Mouse (Mus musculus) intestine, postnatal 0 days (tissue): Measurements from ENCODE around the gene Neurod6. TPM values are rescaled to one million over a fixed set of nuclear protein-coding genes. Genes with fewer than 3 reads are reported as not detected.

Source experiments
- ATAC-seq: fragments of 200-750 bp; cut with Nextera tagmentation; 2 replicates; pipeline ENCODE4 v1.8.0; 2017; ENCODE audit warnings: mild to moderate bottlenecking, moderate TSS enrichment, moderate library complexity
- H3K27ac ChIP-seq: fragments of 300-500 bp; sonication (generic); 2 replicates; pipeline ENCODE4 v1.5.1; 2014; ENCODE audit warnings: mild to moderate bottlenecking, low read depth, low read length, moderate library complexity
- H3K27me3 ChIP-seq: fragments of 300-500 bp; sonication (generic); replicated peaks from 2 replicates; pipeline ENCODE4 v1.6.1; 2014; ENCODE audit warnings: low read length, mixed read lengths; ENCODE audit not compliant: control insufficient read depth, insufficient read depth
- H3K36me3 ChIP-seq: fragments of 300-500 bp; sonication (generic); 2 replicates; pipeline ENCODE4 v1.6.1; 2014; ENCODE audit warnings: mild to moderate bottlenecking, moderate library complexity; ENCODE audit not compliant: control insufficient read depth, insufficient read depth
- H3K4me1 ChIP-seq: fragments of 300-500 bp; sonication (generic); replicated peaks from 2 replicates; pipeline ENCODE4 v1.6.1; 2014; ENCODE audit warnings: antibody characterized with exemption, low read length, mixed read lengths; ENCODE audit not compliant: control insufficient read depth, insufficient read depth
- H3K4me2 ChIP-seq: fragments of 300-500 bp; sonication (generic); replicated peaks from 2 replicates; pipeline ENCODE4 v1.6.1; 2014; ENCODE audit warnings: low read depth, mild to moderate bottlenecking, moderate library complexity
- H3K4me3 ChIP-seq: fragments of 300-500 bp; sonication (generic); 2 replicates; pipeline ENCODE4 v1.5.1; 2014; ENCODE audit warnings: low read depth, low read length
- H3K9ac ChIP-seq: fragments of 300-500 bp; sonication (generic); 2 replicates; pipeline ENCODE4 v1.6.1; 2014; ENCODE audit warnings: mild to moderate bottlenecking, low read depth, low read length
- H3K9me3 ChIP-seq: fragments of 300-500 bp; sonication (generic); 2 replicates; pipeline ENCODE4 v1.6.1; 2016; ENCODE audit warnings: mixed run types; ENCODE audit not compliant: control insufficient read depth
- CTCF ChIP-seq: sonication (generic); IDR thresholded peaks from 2 replicates; pipeline ENCODE4 v1.5.1; 2016; ENCODE audit warnings: low read depth, mild to moderate bottlenecking, control low read depth, antibody characterized with exemption, moderate library complexity
- WGBS: fragments of 180-500 bp; shearing (Covaris S2); extraction: QIAGEN DNeasy Blood & Tissue Kit; methylation state at CpG from one replicate; pipeline ENCODE4 v1.1.7; 2014; 5-methylcytosine and 5-hydroxymethylcytosine counted together
- polyA plus RNA-seq: library from polyadenylated mRNA; unstranded; fragments of >200 nt; fragmentation: Nextera tagmentation; extraction: Ambion mirVana; gene quantifications from 2 replicates; pipeline ENCODE4 v1.2.1, GENCODE M21; 2015

The Neurod6 gene
- polyA plus RNA-seq, 1 experiment from 2014 or later: 0.82 TPM

DNA sequence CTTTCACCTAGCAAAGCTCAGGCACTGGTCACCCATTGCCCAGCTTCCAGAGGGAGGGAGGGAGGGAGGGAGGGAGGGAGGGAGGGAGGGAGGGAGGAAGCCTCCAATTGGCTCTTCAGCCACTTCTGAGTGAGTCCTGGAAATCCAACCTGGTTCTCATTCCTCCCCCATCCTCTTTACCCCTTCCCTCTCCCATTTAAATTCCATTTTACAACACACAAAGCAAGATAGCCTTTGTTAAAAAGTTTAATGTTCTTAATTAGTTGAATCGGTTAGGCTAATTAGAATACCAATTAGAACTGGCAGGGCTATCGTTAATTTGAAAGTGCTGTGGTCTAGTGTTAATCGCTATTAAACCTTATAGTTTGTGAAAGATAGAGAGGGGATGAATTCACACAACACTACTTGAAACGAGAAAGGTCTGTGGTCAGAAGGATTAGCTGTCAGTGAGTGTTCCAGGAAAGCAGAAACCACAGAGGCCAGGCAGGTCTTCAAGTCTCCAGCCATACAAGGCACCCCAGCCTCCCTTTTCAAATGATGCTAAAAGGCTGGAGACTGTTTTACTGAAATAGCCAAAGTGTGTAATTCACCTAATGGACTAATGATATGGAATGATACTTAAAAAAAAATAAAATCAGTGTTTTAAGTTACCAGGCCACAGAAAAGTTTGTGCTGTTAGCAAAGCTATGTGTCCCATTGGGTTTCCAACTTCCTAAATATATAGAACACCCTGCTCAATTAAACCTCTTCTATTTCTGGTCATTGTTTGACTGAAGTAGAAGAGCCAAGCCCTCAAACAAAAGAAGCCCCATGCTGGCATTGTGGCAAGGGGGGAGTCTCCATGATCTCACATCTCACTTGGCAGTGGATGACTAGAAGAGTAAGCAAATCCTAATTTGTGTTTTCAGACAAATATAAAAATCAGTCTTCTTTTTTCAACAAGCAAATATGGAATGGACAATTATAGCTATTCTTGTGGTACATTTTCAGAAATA, 19.6 kb upstream of the Neurod6 start:
- no peak overlapping the region for H3K4me2 ChIP-seq
- no peak for TF ChIP-seq CTCF
- H3K4me1 ChIP-seq: no peaks in the 10 kb centered on the region
- WGBS: 60% methylated on average over 4 of the region's 4 CpGs
- H3K4me3 ChIP-seq: no peak overlapping the region
- no peaks in the 10 kb centered on the region for H3K36me3 ChIP-seq
- ATAC-seq: no peak
- H3K27me3 ChIP-seq: no peaks in the 10 kb centered on the region
- no peak overlapping the region for H3K27ac ChIP-seq
- H3K9ac ChIP-seq: no peak overlapping the region
- H3K9me3 ChIP-seq: no peaks in the 10 kb centered on the region

DNA sequence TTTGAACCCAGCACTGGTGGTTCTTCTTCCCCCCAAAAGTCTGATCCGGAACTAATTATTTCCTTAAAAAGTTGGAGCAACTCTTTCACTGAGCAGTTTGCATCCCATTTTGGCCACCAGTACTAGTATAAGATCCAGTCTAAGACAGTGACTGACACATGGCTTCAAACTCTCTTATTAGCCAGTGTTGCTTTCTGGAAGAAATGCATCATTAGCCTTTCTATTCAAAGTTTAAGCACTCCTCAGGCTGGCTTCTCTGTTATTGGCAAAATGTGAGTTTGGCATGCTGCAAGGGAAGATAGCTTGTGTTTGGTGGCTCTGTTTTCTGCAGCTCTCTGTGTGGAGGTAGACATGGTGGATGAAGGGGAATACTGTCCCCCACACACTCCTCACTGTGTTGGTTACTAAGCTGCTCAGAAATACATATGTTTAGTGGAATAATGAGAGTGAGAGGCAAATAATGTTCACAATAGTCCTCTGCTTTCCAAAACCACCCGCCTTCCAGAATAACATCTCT, 9.0 kb upstream of the Neurod6 start:
- Histone ChIP-seq H3K9ac (no peak overlapping the region), H3K27me3 (no peaks in the 10 kb centered on the region), H3K4me3 (no peak overlapping the region), H3K9me3 (no peaks in the 10 kb centered on the region), H3K4me1 (no peaks in the 10 kb centered on the region), H3K27ac (no peak overlapping the region), H3K4me2 (no peak overlapping the region), H3K36me3 (no peaks in the 10 kb centered on the region)
- ATAC-seq: no peak
- WGBS: 91% methylated on average over 2 of the region's 2 CpGs
- TF ChIP-seq CTCF: no peak

DNA sequence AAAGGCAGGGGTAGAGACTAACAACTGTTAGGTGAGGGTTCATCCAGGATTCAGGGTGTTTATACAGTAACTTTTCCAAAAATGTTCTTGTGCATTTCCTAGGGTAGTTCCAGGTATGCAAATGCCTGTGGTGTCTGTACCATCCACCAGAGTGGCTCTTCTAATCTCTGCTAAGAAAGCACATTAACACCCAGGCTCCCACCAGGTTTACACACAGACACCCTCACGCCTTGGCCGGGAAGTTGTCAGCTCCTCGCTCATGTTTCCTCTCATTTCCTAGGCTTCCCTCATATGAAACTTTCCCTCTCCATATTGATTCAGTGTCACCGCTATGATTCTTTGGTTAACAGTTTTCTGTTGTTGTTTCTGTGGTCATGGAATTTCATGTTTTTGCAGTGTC, 2.4 kb upstream of the Neurod6 start:
- no peak for ATAC-seq
- TF ChIP-seq CTCF: no peak
- no peaks in the 10 kb centered on the region for H3K4me1 ChIP-seq
- H3K9me3 ChIP-seq: no peaks in the 10 kb centered on the region
- H3K4me2 ChIP-seq: no peak overlapping the region
- H3K9ac ChIP-seq: no peak overlapping the region
- H3K27me3 ChIP-seq: no peaks in the 10 kb centered on the region
- H3K36me3 ChIP-seq: no peaks in the 10 kb centered on the region
- no peak overlapping the region for H3K4me3 ChIP-seq
- WGBS: 72% methylated on average over 4 of the region's 4 CpGs
- no peak overlapping the region for H3K27ac ChIP-seq

DNA sequence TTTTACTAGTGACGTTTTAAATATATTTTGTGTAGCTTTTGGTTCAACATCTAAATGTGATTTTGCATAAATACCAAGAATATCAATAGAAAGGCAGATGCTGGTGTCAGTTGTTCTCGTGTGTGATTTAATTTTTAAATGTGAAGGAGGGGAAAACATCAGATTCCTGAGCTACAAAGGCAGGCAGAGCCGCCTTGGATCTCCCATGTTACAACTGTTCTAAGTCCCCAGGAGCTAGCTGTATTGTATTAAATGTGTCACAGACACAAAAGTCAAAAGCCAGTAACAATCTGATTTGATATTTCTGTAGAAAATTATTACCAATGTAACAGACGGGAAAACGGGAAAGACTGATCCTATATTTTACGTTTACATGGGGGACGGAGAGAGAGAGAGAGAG, 1.8 kb upstream of the Neurod6 start:
- no peak overlapping the region for H3K4me3 ChIP-seq
- no peaks in the 10 kb centered on the region for H3K9me3 ChIP-seq
- H3K9ac ChIP-seq: no peak overlapping the region
- no peak for TF ChIP-seq CTCF
- no peak overlapping the region for H3K27ac ChIP-seq
- 75% methylated on average over 7 of the region's 7 CpGs for WGBS
- H3K27me3 ChIP-seq: no peaks in the 10 kb centered on the region
- H3K4me1 ChIP-seq: no peaks in the 10 kb centered on the region
- no peaks in the 10 kb centered on the region for H3K36me3 ChIP-seq
- ATAC-seq: no peak
- H3K4me2 ChIP-seq: no peak overlapping the region

GRCm38 (mm10) chr6:55678571-55679185, 2.4 kb downstream of the Neurod6 start:
- Histone ChIP-seq H3K9me3 (no peaks in the 10 kb centered on the region), H3K4me2 (no peak overlapping the region), H3K27me3 (0 out of 2 replicates have a peak, but pooled peaks cover 4% of the 10 kb centered on the region), H3K9ac (no peak overlapping the region), H3K4me1 (no peaks in the 10 kb centered on the region), H3K36me3 (no peaks in the 10 kb centered on the region), H3K27ac (no peak overlapping the region), H3K4me3 (no peak overlapping the region)
- TF ChIP-seq CTCF: no peak
- WGBS: 93% methylated on average over 7 of the region's 7 CpGs
- no peak for ATAC-seq

- WGBS: 26% methylated on average over 8 of the region's 8 CpGs
- H3K9ac ChIP-seq: no peak overlapping the region
- no peak overlapping the region for H3K4me3 ChIP-seq
- no peaks in the 10 kb centered on the region for H3K9me3 ChIP-seq
- 0 out of 2 replicates have a peak overlapping the region, but pooled peaks have one; percentile 24 for H3K4me2 ChIP-seq
- no peak for ATAC-seq
- H3K36me3 ChIP-seq: no peaks in the 10 kb centered on the region
- H3K27ac ChIP-seq: no peak overlapping the region
- no peaks in the 10 kb centered on the region for H3K4me1 ChIP-seq
- 0 out of 2 replicates have a peak, but pooled peaks cover 4% of the 10 kb centered on the region for H3K27me3 ChIP-seq
- TF ChIP-seq CTCF: no peak
Measured at GRCm38 (mm10) chr6:55677326-55677725, 3.7 kb downstream of the Neurod6 start.
